Mouse (Mus musculus) liver, adult 2 months (tissue): Measurements from ENCODE around the gene 2510039O18Rik. TPM values are rescaled to one million over a fixed set of nuclear protein-coding genes. Genes with fewer than 3 reads are reported as not detected.

Experiments
- DNase-seq: peaks from one replicate; pipeline ENCODE4 v3.0.0-alpha.2; 2011; ENCODE audit warnings: low read depth, low spot score; ENCODE audit errors: extremely low read depth
- H3K27ac ChIP-seq: fragments of 200-500 bp; replicated peaks from 2 replicates; pipeline ENCODE4 v1.5.1; 2012; ENCODE audit warnings: low read depth, mild to moderate bottlenecking, control low read depth, inconsistent platforms, low read length; ENCODE audit not compliant: insufficient read depth
- H3K27me3 ChIP-seq: fragments of 200-500 bp; 2 replicates; pipeline ENCODE4 v1.6.1; 2012; ENCODE audit warnings: mild to moderate bottlenecking, moderate library complexity, low read length, inconsistent platforms; ENCODE audit not compliant: control insufficient read depth, insufficient read depth
- H3K36me3 ChIP-seq: fragments of 200-500 bp; 2 replicates; pipeline ENCODE4 v1.6.1; 2012; ENCODE audit warnings: low read length, inconsistent platforms; ENCODE audit not compliant: control insufficient read depth, insufficient read depth
- H3K4me1 ChIP-seq: fragments of 200-500 bp; 2 replicates; pipeline ENCODE4 v1.6.1; 2011; ENCODE audit warnings: low read length; ENCODE audit not compliant: control insufficient read depth, insufficient read depth
- H3K4me3 ChIP-seq: fragments of 200-500 bp; 2 replicates; pipeline ENCODE4 v1.5.1; 2011; ENCODE audit warnings: low read depth, mild to moderate bottlenecking, control low read depth, low read length, moderate library complexity; ENCODE audit not compliant: insufficient read depth
- H3K79me2 ChIP-seq: fragments of 200-500 bp; 2 replicates; pipeline ENCODE4 v1.6.1; 2012; ENCODE audit warnings: inconsistent platforms, mild to moderate bottlenecking, low read length, moderate library complexity; ENCODE audit not compliant: control insufficient read depth, insufficient read depth
- H3K9ac ChIP-seq: fragments of 200-500 bp; 2 replicates; pipeline ENCODE4 v1.6.1; 2012; ENCODE audit warnings: low read depth, mild to moderate bottlenecking, control low read depth, inconsistent platforms, low read length
- CTCF ChIP-seq: fragments of 200-500 bp; IDR thresholded peaks from 2 replicates; pipeline ENCODE4 v1.5.1; 2011; ENCODE audit warnings: low read depth, low read length, control low read depth
- POLR2A ChIP-seq: fragments of 200-500 bp; IDR thresholded peaks from 2 replicates; pipeline ENCODE4 v1.6.1; 2011; ENCODE audit warnings: low read length, control low read depth; ENCODE audit not compliant: insufficient read depth; ENCODE audit errors: extremely low read depth
- WGBS: fragments of 180-500 bp; shearing (Covaris S2); methylation state at CpG from one replicate; pipeline ENCODE4 v1.1.7; 2018; 5-methylcytosine and 5-hydroxymethylcytosine counted together
- polyA plus RNA-seq: library from polyadenylated mRNA; depleted of rRNA; stranded (reverse); fragments of >200 nt; gene quantifications from 2 replicates; pipeline ENCODE4 v1.2.3, GENCODE M21; 2012
- total RNA-seq: library from RNA; depleted of rRNA; stranded (reverse); fragments of >200 nt; gene quantifications from 2 replicates; pipeline ENCODE4 v1.2.3, GENCODE M21; 2014

The 2510039O18Rik gene
- total and polyA plus RNA-seq, 2 experiments: 13.5 to 40.1 TPM

DNA sequence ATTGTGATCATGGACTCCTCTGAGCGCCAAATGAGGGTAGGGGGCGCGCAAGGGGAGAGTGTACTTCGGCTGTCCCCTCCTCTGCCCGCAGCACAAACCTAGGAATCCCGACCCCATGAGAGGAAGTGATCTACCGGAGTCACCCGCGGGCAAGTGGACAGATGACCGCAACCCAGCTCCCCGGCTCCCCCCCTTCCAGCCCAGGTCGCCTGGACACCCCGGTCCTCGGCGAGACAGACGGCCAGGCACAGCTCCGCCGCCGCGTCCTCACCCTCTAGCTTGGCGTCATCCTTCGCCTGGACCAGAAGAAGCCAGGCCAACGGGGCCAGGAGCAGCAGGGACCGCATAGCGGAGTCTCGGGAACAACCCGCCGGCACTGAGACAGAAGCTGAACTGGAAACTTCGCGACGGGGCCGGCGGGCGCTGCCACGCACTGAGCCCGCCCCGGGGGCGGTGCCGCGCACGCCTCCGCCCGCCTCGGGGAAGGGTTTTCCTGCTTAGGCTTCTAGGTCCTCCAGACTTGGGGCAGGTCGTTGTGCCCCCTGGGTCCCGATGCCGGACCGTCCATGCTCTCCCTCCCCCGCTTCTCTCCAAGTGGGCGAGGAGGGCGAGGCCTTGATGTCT is 4.3 kb upstream of the 2510039O18Rik start, which contains the start of gene Plod1:
TSS of gene Plod1 (minus strand) at position 437 of the 624 bp plus-strand sequence.
- Histone ChIP-seq H3K27ac (peak within 1 kb of the TSS; percentile 79), H3K27me3 (no peaks in the 10 kb centered on the region), H3K4me3 (peak within 1 kb of the TSS; percentile 82), H3K9ac (peak within 1 kb of the TSS; percentile 93), H3K4me1 (peaks cover 17% of the 10 kb centered on the region; the same call in 1 of the 2 replicates), H3K79me2 (peaks cover 21% of the 10 kb centered on the region), H3K36me3 (no peaks in the 10 kb centered on the region; the same call in 1 of the 2 replicates)
- TF ChIP-seq POLR2A: peak; percentile 95
- no peak for TF ChIP-seq CTCF
- peak; percentile 49 for DNase-seq
- WGBS: under 1% methylated on average over 51 of the region's 51 CpGs

DNA sequence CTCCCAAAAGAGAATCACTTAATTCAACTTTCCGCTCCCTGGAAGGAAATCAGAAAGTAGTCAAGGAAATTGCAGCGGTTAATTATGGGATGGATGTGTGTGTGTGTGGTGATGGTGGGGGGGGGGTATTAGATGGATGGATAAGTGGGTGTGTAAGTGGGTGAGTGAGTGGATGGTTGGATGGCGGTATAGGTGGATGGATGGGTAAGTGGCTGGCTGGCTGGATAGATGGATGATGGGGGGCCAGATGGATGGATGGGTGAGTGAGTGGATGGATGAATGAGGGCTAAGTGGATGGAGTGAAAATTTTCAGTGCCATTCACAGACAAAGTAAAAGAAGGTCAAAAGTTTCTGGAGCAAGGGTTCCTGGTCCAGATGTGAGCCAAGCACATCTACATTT is 3.7 kb upstream of the 2510039O18Rik start:
- H3K4me3 ChIP-seq: peak overlapping the region; percentile 82; the same call in 1 of the 2 replicates
- peaks cover 23% of the 10 kb centered on the region for H3K4me1 ChIP-seq
- DNase-seq: no peak
- H3K27ac ChIP-seq: peak overlapping the region; percentile 39; the same call in 1 of the 2 replicates
- H3K79me2 ChIP-seq: peaks cover 26% of the 10 kb centered on the region
- H3K9ac ChIP-seq: peak overlapping the region; percentile 78; the same call in 1 of the 2 replicates
- H3K36me3 ChIP-seq: no peaks in the 10 kb centered on the region
- H3K27me3 ChIP-seq: no peaks in the 10 kb centered on the region
- 52% methylated on average over 3 of the region's 3 CpGs for WGBS
- no peak for TF ChIP-seq CTCF

DNA sequence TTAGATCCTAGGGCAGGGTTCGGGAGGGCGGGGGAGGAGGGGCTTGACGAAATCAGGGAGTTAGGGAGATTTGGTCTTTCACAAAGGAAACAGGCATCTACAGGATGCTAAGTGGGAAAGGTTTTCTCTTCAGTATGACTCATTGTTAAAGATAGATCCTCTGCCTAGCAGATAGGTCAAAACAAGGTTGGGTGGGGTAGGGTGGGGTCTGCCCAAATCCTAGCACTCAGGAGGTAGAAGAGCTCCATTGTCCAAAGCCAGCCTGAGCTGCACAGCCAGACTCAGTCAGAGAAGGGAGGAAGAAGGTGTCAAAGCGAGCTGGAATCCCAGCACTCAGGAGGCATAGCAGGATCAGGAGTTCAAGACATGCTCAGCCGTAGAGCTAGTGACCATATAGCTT is 3.2 kb upstream of the 2510039O18Rik start:
- peak overlapping the region; percentile 78 for H3K27ac ChIP-seq
- no peak for DNase-seq
- H3K36me3 ChIP-seq: no peaks in the 10 kb centered on the region
- no peak overlapping the region for H3K9ac ChIP-seq
- TF ChIP-seq CTCF: no peak
- no peak for TF ChIP-seq POLR2A
- H3K4me1 ChIP-seq: peaks cover 26% of the 10 kb centered on the region
- no peaks in the 10 kb centered on the region for H3K27me3 ChIP-seq
- 81% methylated on average over 5 of the region's 5 CpGs for WGBS
- H3K79me2 ChIP-seq: peaks cover 27% of the 10 kb centered on the region
- no peak overlapping the region for H3K4me3 ChIP-seq

DNA sequence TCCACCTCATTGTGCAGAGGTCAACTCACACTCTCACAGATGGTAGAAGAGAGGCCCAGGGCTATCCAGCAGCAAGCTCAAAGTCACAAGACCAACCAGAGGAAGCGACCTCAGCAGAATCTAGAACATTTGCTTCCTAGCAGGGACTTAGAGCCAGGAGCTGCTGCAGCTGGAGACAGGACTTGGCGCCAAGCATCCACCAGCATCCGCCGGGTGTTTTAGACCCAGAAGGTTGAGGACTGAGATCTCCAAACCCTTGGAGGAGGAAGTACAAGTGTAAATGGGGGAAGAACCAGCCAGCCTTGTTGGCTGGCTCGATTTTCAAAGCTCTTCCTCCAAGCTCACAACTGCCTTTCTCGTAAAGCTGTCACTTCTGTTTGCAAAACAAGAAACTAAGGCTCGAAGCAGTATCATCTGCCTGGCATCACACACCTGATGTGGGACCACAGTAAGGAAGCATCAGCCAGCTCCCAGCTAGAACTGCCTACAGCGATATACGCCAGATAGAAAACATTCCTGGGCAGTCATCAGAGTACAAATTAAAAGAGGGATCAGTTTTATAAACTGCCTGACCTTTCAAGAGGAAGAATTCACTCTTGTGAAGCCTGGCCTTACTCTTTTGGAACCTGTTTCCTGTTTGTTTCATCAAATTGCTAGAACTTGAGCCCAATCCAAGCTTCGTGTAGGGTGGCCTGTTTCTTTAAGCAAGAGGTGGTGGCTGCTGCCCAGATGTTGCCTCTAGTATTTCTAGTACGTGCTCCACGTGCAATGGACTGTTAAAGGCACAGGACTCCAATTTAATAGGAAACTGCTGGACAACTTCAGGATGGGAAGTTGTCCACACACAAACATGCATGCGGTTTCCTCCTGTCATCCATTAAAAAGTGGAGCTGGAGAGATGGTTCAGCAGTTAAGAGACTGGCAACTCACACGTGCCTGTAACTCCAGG is 2.3 kb upstream of the 2510039O18Rik start:
- Histone ChIP-seq H3K27ac (peak overlapping the region; percentile 79), H3K4me3 (no peak overlapping the region), H3K79me2 (peaks cover 23% of the 10 kb centered on the region), H3K9ac (no peak overlapping the region), H3K36me3 (no peaks in the 10 kb centered on the region), H3K27me3 (no peaks in the 10 kb centered on the region), H3K4me1 (peaks cover 34% of the 10 kb centered on the region)
- TF ChIP-seq CTCF: no peak
- no peak for TF ChIP-seq POLR2A
- 51% methylated on average over 14 of the region's 14 CpGs for WGBS
- peak; percentile 54 for DNase-seq

DNA sequence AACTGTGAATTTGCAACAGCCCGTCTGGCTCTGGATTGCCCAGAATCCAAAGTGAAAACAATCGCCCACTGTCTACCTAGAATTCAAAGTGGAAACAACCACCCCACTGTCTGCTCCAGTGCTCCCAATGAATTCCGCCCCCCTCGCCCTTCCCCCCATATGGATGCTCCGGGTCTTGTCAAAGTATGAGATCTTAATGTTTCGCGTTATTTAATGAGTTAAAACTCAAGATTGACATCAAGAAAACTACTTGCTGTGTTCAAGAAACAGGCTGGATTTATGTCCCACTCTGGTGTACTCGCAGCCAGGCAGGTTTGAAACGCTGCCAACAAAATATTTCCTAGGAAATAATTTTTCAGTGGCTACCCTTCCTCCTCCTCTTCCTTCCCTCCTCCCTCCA is 584 bp upstream of the 2510039O18Rik start:
- no peak for DNase-seq
- TF ChIP-seq POLR2A: no peak
- TF ChIP-seq CTCF: no peak
- H3K79me2 ChIP-seq: peaks cover 24% of the 10 kb centered on the region
- H3K4me1 ChIP-seq: peaks cover 28% of the 10 kb centered on the region
- no peak overlapping the region for H3K4me3 ChIP-seq
- H3K36me3 ChIP-seq: peaks cover 1% of the 10 kb centered on the region; the same call in 1 of the 2 replicates
- no peak overlapping the region for H3K9ac ChIP-seq
- WGBS: 43% methylated on average over 9 of the region's 9 CpGs
- H3K27me3 ChIP-seq: no peaks in the 10 kb centered on the region
- H3K27ac ChIP-seq: no peak overlapping the region; the same call in 1 of the 2 replicates
